Mouse (Mus musculus) brain, embryonic 14.5 days (tissue): ENCODE results near the gene Elp6. TPM values are rescaled to one million over a fixed set of nuclear protein-coding genes. Genes with fewer than 3 reads are reported as not detected.

Experiments used
- DNase-seq: peaks from one replicate; pipeline ENCODE4 v3.0.0-alpha.2; 2011; ENCODE audit warnings: low read depth
- CTCF ChIP-seq: fragments of 200-500 bp; IDR thresholded peaks from 2 replicates; pipeline ENCODE4 v1.5.1; 2012; ENCODE audit warnings: inconsistent platforms, mild to moderate bottlenecking, moderate library complexity, borderline replicate concordance; ENCODE audit not compliant: insufficient read depth, insufficient read length; ENCODE audit errors: extremely low read depth
- POLR2A ChIP-seq: fragments of 200-500 bp; IDR thresholded peaks from 2 replicates; pipeline ENCODE4 v1.6.1; 2012; ENCODE audit warnings: mild to moderate bottlenecking, inconsistent platforms, borderline replicate concordance; ENCODE audit not compliant: poor library complexity, insufficient read depth, insufficient read length, severe bottlenecking; ENCODE audit errors: extremely low read depth
- polyA plus RNA-seq: library from polyadenylated mRNA; depleted of rRNA; stranded (reverse); fragments of >200 nt; gene quantifications from 2 replicates; pipeline ENCODE4 v1.2.3, GENCODE M21; 2012

Gene Elp6
- polyA plus RNA-seq, 1 experiment = 46.6 TPM

- DNase-seq = peak; percentile 33
- TF ChIP-seq CTCF (no peak), POLR2A (no peak)
Measured at GRCm38 (mm10) chr9:110284075-110284697, 20.8 kb upstream of the Elp6 start.

GRCm38 (mm10) chr9:110287321-110287924 is 17.6 kb upstream of the Elp6 start:
- peak; percentile 95 for DNase-seq

GRCm38 (mm10) chr9:110293254-110293718 is 11.7 kb upstream of the Elp6 start:
- DNase-seq = peak; percentile 38
- TF ChIP-seq CTCF (no peak), POLR2A (no peak)

More at GRCm38 (mm10) chr9:110287321-110287924, 17.6 kb upstream of the Elp6 start:
- no peak for TF ChIP-seq POLR2A
- no peak for TF ChIP-seq CTCF

- TF ChIP-seq POLR2A (no peak), CTCF (no peak)
- DNase-seq = peak; percentile 13
Measured at GRCm38 (mm10) chr9:110293873-110294415, 11.0 kb upstream of the Elp6 start.

- TF ChIP-seq POLR2A (no peak), CTCF (no peak)
- DNase-seq = no peak
Measured at GRCm38 (mm10) chr9:110294786-110295185, 10.2 kb upstream of the Elp6 start.

- DNase-seq = peak; percentile 94
- TF ChIP-seq CTCF = peak; percentile 93
- TF ChIP-seq POLR2A = no peak
Measured at GRCm38 (mm10) chr9:110296867-110297627, 7.9 kb upstream of the Elp6 start.

- peak; percentile 53; the same call in 1 of the 2 replicates for TF ChIP-seq CTCF
- TF ChIP-seq POLR2A = no peak
- DNase-seq = peak; percentile 85
Measured at GRCm38 (mm10) chr9:110304516-110304915, 457 bp upstream of the Elp6 start.

- no peak for DNase-seq
- TF ChIP-seq CTCF (no peak), POLR2A (no peak)
Measured at GRCm38 (mm10) chr9:110306371-110306770, 1.4 kb downstream of the Elp6 start.

- TF ChIP-seq CTCF = no peak
- TF ChIP-seq POLR2A = no peak
- no peak for DNase-seq
Measured at GRCm38 (mm10) chr9:110314706-110315105, 9.7 kb downstream of the Elp6 start.

- TF ChIP-seq POLR2A = no peak
- TF ChIP-seq CTCF = no peak
- no peak for DNase-seq
Measured at GRCm38 (mm10) chr9:110315410-110315809, 10.4 kb downstream of the Elp6 start.

- no peak for DNase-seq
- TF ChIP-seq CTCF (no peak), POLR2A (no peak)
Measured at GRCm38 (mm10) chr9:110315904-110316303, 10.9 kb downstream of the Elp6 start.
